Mouse (Mus musculus) small intestine, adult 2 months (tissue): ENCODE measurements at regions not wholly inside any gene's neighbourhood (a gene's known extent, or its start where the extent isn't known, plus 50 kb on each side); places are given as distances from the start of the nearest gene placed in this dataset.

Source experiments
- H3K27ac ChIP-seq: fragments of 200-500 bp; 2 replicates; pipeline ENCODE4 v1.5.1; 2012; ENCODE audit warnings: low read depth, low read length, control low read depth, inconsistent platforms; ENCODE audit not compliant: insufficient read depth
- H3K27me3 ChIP-seq: fragments of 200-500 bp; 2 replicates; pipeline ENCODE4 v1.6.1; 2012; ENCODE audit warnings: mild to moderate bottlenecking, moderate library complexity, low read length, inconsistent platforms; ENCODE audit not compliant: control insufficient read depth, insufficient read depth
- H3K36me3 ChIP-seq: fragments of 200-500 bp; 2 replicates; pipeline ENCODE4 v1.6.1; 2012; ENCODE audit warnings: mild to moderate bottlenecking, low read length, control low read depth, inconsistent platforms; ENCODE audit not compliant: control insufficient read depth, insufficient read depth
- H3K4me1 ChIP-seq: fragments of 200-500 bp; 2 replicates; pipeline ENCODE4 v1.6.1; 2012; ENCODE audit warnings: low read length, inconsistent platforms, mixed read lengths; ENCODE audit not compliant: control insufficient read depth, insufficient read depth, insufficient read length
- H3K4me3 ChIP-seq: fragments of 200-500 bp; 2 replicates; pipeline ENCODE4 v1.5.1; 2012; ENCODE audit warnings: low read depth, mild to moderate bottlenecking, control low read depth, inconsistent platforms, low read length, moderate library complexity
- CTCF ChIP-seq: fragments of 200-500 bp; IDR thresholded peaks from 2 replicates; pipeline ENCODE4 v1.5.1; 2012; ENCODE audit warnings: low read depth, mild to moderate bottlenecking, control low read depth, inconsistent platforms, low read length, moderate library complexity, mixed read lengths; ENCODE audit not compliant: insufficient replicate concordance, insufficient read length; ENCODE audit errors: extremely low read depth
- POLR2A ChIP-seq: fragments of 200-500 bp; IDR thresholded peaks from 2 replicates; pipeline ENCODE4 v1.6.1; 2012; ENCODE audit warnings: low read depth, mild to moderate bottlenecking, control low read depth, inconsistent platforms, low read length, moderate library complexity
- WGBS: fragments of 180-500 bp; shearing (Covaris S2); methylation state at CpG from one replicate; pipeline ENCODE4 v1.1.7; 2018; 5-methylcytosine and 5-hydroxymethylcytosine counted together

DNA sequence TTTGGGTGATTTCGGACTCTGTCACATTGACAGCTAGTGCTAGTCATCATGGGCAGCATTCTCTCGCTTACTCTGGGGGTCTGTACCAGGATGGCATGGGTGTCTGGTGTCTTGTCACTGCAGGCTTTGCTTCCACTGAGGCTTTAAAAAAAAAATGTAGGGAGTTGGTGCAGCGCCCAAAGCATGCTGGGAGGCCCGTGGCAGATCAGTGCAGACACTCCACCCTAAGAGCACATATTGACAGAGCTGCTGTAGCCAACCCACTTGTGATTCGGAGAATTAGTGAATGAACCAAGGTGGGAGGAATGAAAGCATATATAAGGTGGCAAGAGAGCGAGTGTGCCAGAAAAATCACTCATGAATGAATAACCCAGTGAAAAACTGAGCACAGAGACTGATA, 436.8 kb downstream of the Ptpru start:
- TF ChIP-seq CTCF (no peak), POLR2A (no peak)
- 64% methylated on average over 6 of the region's 6 CpGs for WGBS
- no peak overlapping the region for H3K4me3 ChIP-seq
- H3K27ac ChIP-seq = no peak overlapping the region
- H3K4me1 ChIP-seq = no peaks in the 10 kb centered on the region
- no peaks in the 10 kb centered on the region for H3K27me3 ChIP-seq
- H3K36me3 ChIP-seq = no peaks in the 10 kb centered on the region

- Histone ChIP-seq H3K27me3 (no peaks in the 10 kb centered on the region), H3K4me1 (no peaks in the 10 kb centered on the region), H3K27ac (no peak overlapping the region), H3K36me3 (no peaks in the 10 kb centered on the region), H3K4me3 (no peak overlapping the region)
- TF ChIP-seq POLR2A = no peak
- no peak for TF ChIP-seq CTCF
- 74% methylated on average over 12 of the region's 12 CpGs for WGBS
Observed at GRCm38 (mm10) chr4:131405376-131406017, 432.6 kb downstream of the Ptpru start.

DNA sequence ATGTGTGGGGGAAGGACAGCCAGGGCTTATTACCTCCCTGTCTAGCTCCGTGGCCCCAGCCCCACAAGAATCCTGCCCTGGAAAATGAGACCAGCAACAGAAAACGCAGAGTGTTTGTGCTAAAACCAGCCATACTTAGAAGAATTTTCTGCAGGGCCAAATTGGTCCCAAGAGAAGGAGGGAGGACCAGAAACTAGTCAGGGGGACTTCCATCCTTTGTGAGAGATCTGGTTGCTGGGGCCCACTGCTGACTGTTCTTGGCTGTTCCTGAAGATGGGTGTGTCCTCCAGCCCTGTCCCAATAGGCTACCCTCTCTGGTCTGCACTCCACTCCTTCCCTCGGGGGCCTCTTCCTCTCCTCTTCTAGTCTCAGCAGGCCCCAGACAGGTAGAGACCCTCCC, 430.6 kb downstream of the Ptpru start:
- WGBS = 46% methylated on average over 3 of the region's 3 CpGs
- TF ChIP-seq CTCF (no peak), POLR2A (no peak)
- H3K36me3 ChIP-seq = no peaks in the 10 kb centered on the region

DNA sequence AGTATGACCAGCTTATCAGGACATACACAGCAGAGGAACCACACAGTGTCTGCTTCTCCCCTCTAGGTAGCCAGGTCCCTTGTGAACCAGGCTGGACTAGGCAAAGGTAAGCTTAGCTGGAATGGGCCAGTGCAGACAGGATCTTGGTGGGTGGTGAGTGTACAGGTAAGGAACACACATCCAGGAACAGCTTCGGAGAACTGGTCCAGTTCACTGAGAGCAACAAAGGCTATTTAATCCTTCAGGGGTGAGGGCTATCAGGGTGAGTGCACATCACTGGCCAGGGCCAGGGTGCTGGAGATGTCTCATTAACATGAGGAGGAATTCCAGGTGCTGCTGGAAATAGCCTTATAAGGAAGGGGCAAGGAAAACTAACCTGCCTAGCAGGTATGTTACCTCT, 429.4 kb downstream of the Ptpru start:
- H3K4me3 ChIP-seq = no peak overlapping the region
- WGBS = 81% methylated on average over 1 of the region's 1 CpGs
- no peaks in the 10 kb centered on the region for H3K27me3 ChIP-seq

More for the DNA sequence above, 430.6 kb downstream of the Ptpru start:
- Histone ChIP-seq H3K27ac (no peak overlapping the region), H3K4me1 (no peaks in the 10 kb centered on the region), H3K4me3 (no peak overlapping the region), H3K27me3 (no peaks in the 10 kb centered on the region)

DNA sequence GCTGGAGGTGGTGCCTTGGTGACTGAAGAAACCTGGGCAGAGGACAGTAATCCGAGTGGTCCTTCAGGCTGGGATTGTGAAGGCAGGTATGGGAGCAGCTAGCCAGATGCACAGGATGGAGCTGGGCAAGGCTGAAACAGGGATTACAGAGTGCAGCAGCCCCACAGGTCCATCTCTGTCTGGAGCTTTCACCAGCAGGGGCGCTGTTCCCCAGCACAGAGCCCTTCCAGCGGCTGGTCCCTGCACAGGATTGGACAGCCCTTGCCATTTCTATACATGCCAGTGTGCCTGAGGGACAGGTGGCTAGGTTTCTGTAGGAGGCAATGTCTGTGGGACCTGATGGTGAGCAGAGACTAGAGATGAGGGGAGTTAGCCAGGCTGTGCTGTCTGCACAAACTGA, 428.3 kb downstream of the Ptpru start:
- no peaks in the 10 kb centered on the region for H3K36me3 ChIP-seq
- no peaks in the 10 kb centered on the region for H3K27me3 ChIP-seq
- WGBS = 30% methylated on average over 3 of the region's 3 CpGs
- H3K4me1 ChIP-seq = no peaks in the 10 kb centered on the region
- no peak overlapping the region for H3K27ac ChIP-seq
- H3K4me3 ChIP-seq = no peak overlapping the region
- TF ChIP-seq POLR2A (no peak), CTCF (peak; percentile 53; the same call in 1 of the 2 replicates)

More for the DNA sequence above, 429.4 kb downstream of the Ptpru start:
- no peak overlapping the region for H3K27ac ChIP-seq
- H3K36me3 ChIP-seq = no peaks in the 10 kb centered on the region
- TF ChIP-seq CTCF (no peak), POLR2A (no peak)
- H3K4me1 ChIP-seq = no peaks in the 10 kb centered on the region

DNA sequence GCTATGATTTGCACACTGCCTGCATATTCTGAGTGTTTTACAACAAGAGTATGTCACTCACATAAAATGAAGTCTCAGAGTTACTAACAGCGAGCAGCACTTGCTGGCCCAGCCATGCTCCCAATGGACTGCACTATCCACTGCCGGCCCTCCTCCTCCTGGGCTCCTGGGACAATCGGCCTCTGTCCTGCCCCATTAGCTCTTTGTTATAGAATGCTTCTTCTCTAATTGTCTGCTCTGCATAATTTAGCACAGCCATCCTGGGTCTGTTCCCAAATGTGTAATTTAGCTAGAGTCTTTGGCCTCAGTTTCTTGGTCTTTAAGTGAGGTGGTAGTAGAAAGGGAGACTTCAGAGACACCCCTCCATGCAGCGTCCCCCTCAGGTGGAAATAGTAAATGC, 426.2 kb downstream of the Ptpru start:
- Histone ChIP-seq H3K36me3 (no peaks in the 10 kb centered on the region), H3K4me1 (no peaks in the 10 kb centered on the region), H3K4me3 (no peak overlapping the region), H3K27ac (no peak overlapping the region), H3K27me3 (no peaks in the 10 kb centered on the region)
- 63% methylated on average over 4 of the region's 4 CpGs for WGBS
- no peak for TF ChIP-seq POLR2A
- no peak for TF ChIP-seq CTCF

DNA sequence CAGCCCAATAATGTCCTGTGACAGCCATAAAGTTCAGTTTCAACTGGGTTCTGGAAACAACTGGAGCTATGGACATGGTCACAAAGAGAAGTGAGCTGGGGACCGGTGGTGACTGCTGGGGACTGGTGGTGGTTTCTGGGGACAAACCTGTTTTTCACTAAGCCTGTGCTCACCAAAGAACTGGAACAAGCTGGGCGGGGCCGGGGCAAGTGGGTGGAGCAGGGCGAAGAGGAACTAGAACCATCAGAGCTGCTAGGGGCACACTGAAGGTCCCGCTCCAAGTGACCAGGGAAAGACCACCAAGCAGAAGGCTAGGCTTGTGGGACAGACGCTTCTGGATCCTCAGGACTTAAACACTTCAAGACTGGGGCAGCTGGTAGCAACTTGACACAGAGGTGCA, 424.7 kb downstream of the Ptpru start:
- no peak for TF ChIP-seq POLR2A
- no peak for TF ChIP-seq CTCF
- no peak overlapping the region for H3K27ac ChIP-seq
- 47% methylated on average over 6 of the region's 6 CpGs for WGBS
- H3K4me1 ChIP-seq = no peaks in the 10 kb centered on the region
- H3K4me3 ChIP-seq = no peak overlapping the region
- H3K27me3 ChIP-seq = no peaks in the 10 kb centered on the region
- H3K36me3 ChIP-seq = no peaks in the 10 kb centered on the region

- no peak for TF ChIP-seq CTCF
- no peak for TF ChIP-seq POLR2A
- H3K36me3 ChIP-seq = no peaks in the 10 kb centered on the region
- H3K27me3 ChIP-seq = no peaks in the 10 kb centered on the region
- H3K27ac ChIP-seq = no peak overlapping the region
- H3K4me1 ChIP-seq = no peaks in the 10 kb centered on the region
- 69% methylated on average over 5 of the region's 5 CpGs for WGBS
- no peak overlapping the region for H3K4me3 ChIP-seq
Observed at GRCm38 (mm10) chr4:131415453-131415852, 422.6 kb downstream of the Ptpru start.
